Mouse (Mus musculus) liver, embryonic 14.5 days (tissue): ENCODE measurements around the gene Ccdc71.

Experiments
- CTCF ChIP-seq: IDR thresholded peaks from 2 replicates; pipeline ENCODE4 v1.5.1; 2016; ENCODE audit warnings: antibody characterized with exemption, low read depth, control low read depth
- EP300 ChIP-seq: IDR thresholded peaks from 2 replicates; pipeline ENCODE4 v1.6.1; 2016; ENCODE audit warnings: antibody characterized with exemption, low read depth

- TF ChIP-seq EP300 (no peak), CTCF (peak; percentile 98)
Measured at GRCm38 (mm10) chr9:108452291-108452906, 7.9 kb upstream of the Ccdc71 start.
